8 mouse cellular contexts compared by ENCODE assay signal in the genomic region with DNA sequence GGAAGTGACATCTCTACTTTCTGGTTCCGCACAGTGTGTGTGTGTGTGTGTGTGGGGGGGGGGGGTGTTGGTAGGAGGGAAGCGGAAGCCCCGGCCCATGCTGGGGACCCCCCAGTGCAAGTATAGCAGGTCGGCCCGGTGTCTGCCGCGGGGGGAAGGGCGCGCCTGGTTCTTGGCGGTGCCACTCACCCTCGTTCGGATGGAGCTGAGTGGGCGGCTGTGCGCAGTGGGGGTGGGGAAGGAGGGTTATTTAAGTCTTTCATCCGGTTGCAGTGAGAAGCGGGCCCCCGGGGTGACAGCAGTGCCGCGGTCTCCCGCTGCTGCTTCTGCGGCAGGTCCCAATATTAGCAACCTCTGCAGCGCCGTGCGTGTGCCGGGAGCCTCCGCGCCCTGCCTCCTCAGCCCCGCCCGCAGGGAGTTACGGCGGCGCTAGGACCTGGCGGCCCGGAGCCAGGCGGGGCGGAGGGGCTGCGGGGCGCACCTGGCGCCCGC. TPM values are rescaled to one million over a fixed set of nuclear protein-coding genes. Genes with fewer than 3 reads are reported as not detected.
DNase-seq lines count a peak whose midpoint lies in the region; ATAC-seq and TF ChIP-seq lines count a peak whose summit lies in the region.

No protein-coding gene starts in this region.

- H3K9ac ChIP-seq in midbrain, embryonic 16.5 days (ENCODE audit: low read depth, low read length): peak overlapping the region; percentile 58

- H3K27ac ChIP-seq in cerebellum, adult 2 months (ENCODE audit: insufficient read depth, low read length): peak overlapping the region; percentile 95
- H3K27ac ChIP-seq in midbrain, embryonic 16.5 days (ENCODE audit: low read length): peak overlapping the region; percentile 89
- no peak overlapping the region for H3K27ac ChIP-seq in thymus, adult 2 months (ENCODE audit: control insufficient read depth, insufficient read depth, low read length)

- H3K4me3 ChIP-seq in cerebellum, adult 2 months (replicated peaks; ENCODE audit: insufficient read depth, low read depth, low read length): peak overlapping the region; percentile 93
- peak overlapping the region; percentile 85 for H3K4me3 ChIP-seq in midbrain, embryonic 16.5 days (ENCODE audit: low read depth, low read length)
- peak overlapping the region; percentile 34 for H3K4me3 ChIP-seq in thymus, adult 2 months (ENCODE audit: control insufficient read depth, insufficient read depth, low read length)

- no peaks in the 10 kb centered on the region for H3K27me3 ChIP-seq in cerebellum, adult 2 months (ENCODE audit: control insufficient read depth, insufficient read depth, low read length)
- H3K27me3 ChIP-seq in midbrain, embryonic 16.5 days (ENCODE audit: control insufficient read depth, insufficient read depth, low read depth, low read length): peaks cover 9% of the 10 kb centered on the region
- H3K27me3 ChIP-seq in thymus, adult 2 months (ENCODE audit: control insufficient read depth, insufficient read depth, low read length): peaks cover 35% of the 10 kb centered on the region

- intact Hi-C loops in heart, postnatal 25 days (cut with DNase I): loop anchor here (10.0 kb wide), 2 partner anchors 209 to 709 kb away; no protein-coding TSS in a partner anchor
- intact Hi-C loops in left cerebral cortex, postnatal 25 days (cut with DNase I): no loop called here

- TF ChIP-seq POLR2A in cerebellum, adult 2 months (IDR thresholded peaks at IDR 0.05; ENCODE audit: borderline replicate concordance, insufficient read depth, low read length): no peak
- no peak for TF ChIP-seq POLR2A in thymus, adult 2 months (IDR thresholded peaks at IDR 0.05; ENCODE audit: control insufficient read depth, extremely low read depth, insufficient read depth, low read length, poor library complexity)

- no peaks in the 10 kb centered on the region for H3K9me3 ChIP-seq in midbrain, embryonic 16.5 days (replicated peaks; ENCODE audit: control insufficient read depth, low read length, poor library complexity, severe bottlenecking)

- H3K4me2 ChIP-seq in midbrain, embryonic 16.5 days (ENCODE audit: low read length): peak overlapping the region; percentile 99

- ATAC-seq in inflammation-experienced regulatory T-cells, adult 6 months: peak; percentile 37
- ATAC-seq in midbrain, embryonic 16.5 days: peak; percentile 90

- peaks cover 8% of the 10 kb centered on the region; the same call in 1 of the 2 replicates for H3K4me1 ChIP-seq in cerebellum, adult 2 months (ENCODE audit: control insufficient read depth, insufficient read depth, low read length)
- peaks cover 29% of the 10 kb centered on the region for H3K4me1 ChIP-seq in midbrain, embryonic 16.5 days (ENCODE audit: control insufficient read depth, insufficient read depth, low read length)
- H3K4me1 ChIP-seq in thymus, adult 2 months (replicated peaks; ENCODE audit: control insufficient read depth, insufficient read depth, low read length): peaks cover 21% of the 10 kb centered on the region

- H3K36me3 ChIP-seq in midbrain, embryonic 16.5 days (ENCODE audit: control insufficient read depth, insufficient read depth, low read length): no peaks in the 10 kb centered on the region
- no peaks in the 10 kb centered on the region for H3K36me3 ChIP-seq in thymus, adult 2 months (ENCODE audit: control insufficient read depth, insufficient read depth, low read length)

- TF ChIP-seq CTCF in cerebellum, adult 2 months (IDR thresholded peaks at IDR 0.05; ENCODE audit: borderline replicate concordance, insufficient read depth, low read depth, low read length): no peak
- TF ChIP-seq CTCF in thymus, adult 2 months (IDR thresholded peaks at IDR 0.05; ENCODE audit: borderline replicate concordance, control insufficient read depth, extremely low read depth, insufficient read depth, low read length, poor library complexity): no peak

- WGBS in cerebellum, adult 2 months: under 1% methylated on average over 40 of the region's 40 CpGs
- WGBS in midbrain, embryonic 16.5 days: under 1% methylated on average over 39 of the region's 40 CpGs
- 1% methylated on average over 40 of the region's 40 CpGs for WGBS in thymus, adult 2 months

- peak; percentile 93 for DNase-seq in heart, adult 11 months
- DNase-seq in heart, postnatal 25 days (ENCODE audit: low spot score): no peak
- peak; percentile 89 to 90 for DNase-seq in cerebellum, adult 2 months
- peak; percentile 45 for DNase-seq in forelimb bud, embryonic 11.5 days (ENCODE audit: low read depth, low spot score)
- DNase-seq in left cerebral cortex, postnatal 25 days (ENCODE audit: low spot score in 2 of 2): peak; percentile 77 to 78
- peak; percentile 54 for DNase-seq in thymus, adult 2 months

RNA-seq across cellular contexts. Expression of a gene that starts 5.7 kb away (rescaled TPM):
- 1 to 10 TPM; 7.3 to 7.5 TPM for total RNA-seq in heart, postnatal 25 days (2021)
- 41.3 and 42.1 TPM in 2 replicates for polyA plus RNA-seq in cerebellum, adult 2 months (2012; rRNA removed)
- polyA plus RNA-seq in inflammation-experienced regulatory T-cells, adult 6 months (2017; shearing (Covaris generic)): not detected
- 10 to 100 TPM; 25.8 to 26.1 TPM for total RNA-seq in left cerebral cortex, postnatal 25 days (2021)
- polyA plus RNA-seq in midbrain, embryonic 16.5 days (2015; fragmentation: Nextera tagmentation; extraction: Ambion mirVana): 24.4 and 26.1 TPM in 2 replicates
- polyA plus RNA-seq in thymus, adult 2 months (2012; rRNA removed): 0.29 and 0.34 TPM in 2 replicates

Comparison
In these comparisons a context has a peak if more than half of its experiments do, and no peak if none do; other contexts are left out.
1. H3K4me3 ChIP-seq: peak in every context shown above with its lines; median percentile 93 in cerebellum, adult 2 months; 85 in midbrain, embryonic 16.5 days; 34 in thymus, adult 2 months.
2. RNA of a gene that starts 5.7 kb away (polyA plus RNA-seq): 41.3 to 42.1 TPM in cerebellum, adult 2 months and 24.4 to 26.1 TPM in midbrain, embryonic 16.5 days; 0.29 to 0.34 TPM in thymus, adult 2 months and not detected in inflammation-experienced regulatory T-cells, adult 6 months; every median in the first group is over 10 times any median in the second.